Mouse (Mus musculus): ENCODE results near the gene Tcf7l2.

GRCm38 (mm10) chr19:55781087-55781486 lies 39.5 kb downstream of the Tcf7l2 start:
- TF ChIP-seq CTCF (IDR thresholded peaks at IDR 0.05; ENCODE audit: low read depth), result no peak
- TF ChIP-seq EP300 (IDR thresholded peaks at IDR 0.05; ENCODE audit: low read depth), result no peak

Data from liver, embryonic 14.5 days (tissue).